Mouse (Mus musculus): Measurements from ENCODE around the gene Utf1. TPM values are rescaled to one million over a fixed set of nuclear protein-coding genes. Genes with fewer than 3 reads are reported as not detected.

Utf1 gene
- polyA plus RNA-seq, 1 experiment from 2014 or later, result not detected

- WGBS, result 92% methylated on average over 7 of the region's 7 CpGs
- TF ChIP-seq CTCF (IDR thresholded peaks at IDR 0.05; ENCODE audit: low read depth), result no peak
- Histone ChIP-seq H3K9ac (ENCODE audit: low read depth, low read length) (no peak overlapping the region), H3K4me2 (ENCODE audit: low read length) (no peak overlapping the region), H3K4me3 (replicated peaks; ENCODE audit: low read depth, low read length) (no peak overlapping the region), H3K27ac (no peak overlapping the region), H3K9me3 (replicated peaks; ENCODE audit: low read length) (no peaks in the 10 kb centered on the region), H3K27me3 (ENCODE audit: insufficient read depth, low read length) (peaks cover 5% of the 10 kb centered on the region; the same call in 1 of the 2 replicates), H3K4me1 (replicated peaks; ENCODE audit: insufficient read depth, low read length) (no peaks in the 10 kb centered on the region), H3K36me3 (ENCODE audit: insufficient read depth, low read length) (no peaks in the 10 kb centered on the region)
- no peak for ATAC-seq (replicated peaks; ENCODE audit: low FRiP score, low read depth)
- no peak for DNase-seq (ENCODE audit: low spot score)
Observed at GRCm38 (mm10) chr7:139900456-139900855, 43.1 kb upstream of the Utf1 start.

DNA sequence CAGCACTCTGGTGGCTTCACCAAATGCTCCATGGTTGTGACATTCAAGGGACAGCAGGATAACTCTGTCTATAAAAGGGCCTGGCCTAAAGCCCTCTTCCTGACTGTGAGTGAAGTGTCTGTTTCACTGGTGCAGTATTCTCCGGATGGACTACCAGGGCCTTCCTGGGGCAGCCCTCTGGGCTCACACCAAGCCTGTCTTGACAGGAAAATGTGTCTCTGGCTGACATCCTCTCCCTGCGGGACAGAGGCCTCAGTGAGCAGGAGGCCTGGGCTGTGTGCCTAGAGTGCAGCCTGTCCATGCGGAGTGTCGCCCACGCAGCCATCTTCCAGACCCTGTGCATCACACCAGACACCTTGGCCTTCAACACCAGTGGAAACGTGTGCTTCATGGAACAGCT, 42.7 kb upstream of the Utf1 start:
- Histone ChIP-seq H3K9ac (ENCODE audit: low read depth, low read length) (no peak overlapping the region), H3K36me3 (ENCODE audit: insufficient read depth, low read length) (no peaks in the 10 kb centered on the region), H3K4me1 (replicated peaks; ENCODE audit: insufficient read depth, low read length) (no peaks in the 10 kb centered on the region), H3K4me3 (replicated peaks; ENCODE audit: low read depth, low read length) (no peak overlapping the region), H3K4me2 (ENCODE audit: low read length) (no peak overlapping the region), H3K9me3 (replicated peaks; ENCODE audit: low read length) (no peaks in the 10 kb centered on the region), H3K27ac (no peak overlapping the region), H3K27me3 (ENCODE audit: insufficient read depth, low read length) (peaks cover 3% of the 10 kb centered on the region; the same call in 1 of the 2 replicates)
- TF ChIP-seq CTCF (IDR thresholded peaks at IDR 0.05; ENCODE audit: low read depth), result no peak
- ATAC-seq (replicated peaks; ENCODE audit: low FRiP score, low read depth), result no peak
- 79% methylated on average over 6 of the region's 6 CpGs for WGBS
- no peak for DNase-seq (ENCODE audit: low spot score)

GRCm38 (mm10) chr7:139901981-139902380, 41.6 kb upstream of the Utf1 start:
- DNase-seq (ENCODE audit: low spot score), result no peak
- Histone ChIP-seq H3K27me3 (ENCODE audit: insufficient read depth, low read length) (no peaks in the 10 kb centered on the region), H3K9ac (ENCODE audit: low read depth, low read length) (no peak overlapping the region), H3K27ac (no peak overlapping the region), H3K36me3 (ENCODE audit: insufficient read depth, low read length) (no peaks in the 10 kb centered on the region), H3K4me1 (replicated peaks; ENCODE audit: insufficient read depth, low read length) (no peaks in the 10 kb centered on the region), H3K4me3 (replicated peaks; ENCODE audit: low read depth, low read length) (no peak overlapping the region), H3K9me3 (replicated peaks; ENCODE audit: low read length) (no peaks in the 10 kb centered on the region), H3K4me2 (ENCODE audit: low read length) (no peak overlapping the region)
- ATAC-seq (replicated peaks; ENCODE audit: low FRiP score, low read depth), result no peak
- TF ChIP-seq CTCF (IDR thresholded peaks at IDR 0.05; ENCODE audit: low read depth), result no peak
- WGBS, result 45% methylated on average over 1 of the region's 1 CpGs

- DNase-seq (ENCODE audit: low spot score) (no peak), ATAC-seq (replicated peaks; ENCODE audit: low FRiP score, low read depth) (no peak)
- Histone ChIP-seq H3K9me3 (replicated peaks; ENCODE audit: low read length) (no peaks in the 10 kb centered on the region), H3K36me3 (ENCODE audit: insufficient read depth, low read length) (no peaks in the 10 kb centered on the region), H3K27me3 (ENCODE audit: insufficient read depth, low read length) (no peaks in the 10 kb centered on the region), H3K9ac (ENCODE audit: low read depth, low read length) (no peak overlapping the region), H3K27ac (no peak overlapping the region), H3K4me2 (ENCODE audit: low read length) (no peak overlapping the region), H3K4me3 (replicated peaks; ENCODE audit: low read depth, low read length) (no peak overlapping the region), H3K4me1 (replicated peaks; ENCODE audit: insufficient read depth, low read length) (0 out of 2 replicates have a peak, but pooled peaks cover under 1% of the 10 kb centered on the region)
- 23% methylated on average over 6 of the region's 6 CpGs for WGBS
- TF ChIP-seq CTCF (IDR thresholded peaks at IDR 0.05; ENCODE audit: low read depth), result no peak
Observed at GRCm38 (mm10) chr7:139905261-139905660, 38.3 kb upstream of the Utf1 start.

DNA sequence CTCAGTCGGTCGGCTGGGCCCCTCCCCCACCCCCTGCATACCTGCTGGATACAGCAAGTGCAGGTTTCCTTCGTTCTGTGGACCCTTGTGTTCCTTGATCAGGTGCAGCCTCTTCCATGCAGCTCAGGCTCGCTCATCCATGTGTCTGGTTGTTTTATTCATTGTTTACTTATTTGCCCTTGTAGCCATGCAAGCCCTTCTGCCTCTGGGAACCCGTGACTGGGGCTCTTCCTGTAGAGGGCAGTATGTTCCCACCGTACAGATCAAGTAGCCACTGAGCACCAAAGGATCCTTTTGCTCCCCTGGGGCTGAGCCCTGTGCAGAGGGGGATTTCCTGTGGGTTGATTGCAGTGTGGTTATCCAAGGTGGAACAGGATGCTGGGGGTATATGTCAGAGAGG, 37.9 kb upstream of the Utf1 start:
- H3K27me3 ChIP-seq (ENCODE audit: insufficient read depth, low read length), result no peaks in the 10 kb centered on the region
- H3K9ac ChIP-seq (ENCODE audit: low read depth, low read length), result no peak overlapping the region
- DNase-seq (ENCODE audit: low spot score), result peak; percentile 71
- H3K4me3 ChIP-seq (replicated peaks; ENCODE audit: low read depth, low read length), result no peak overlapping the region
- H3K27ac ChIP-seq, result no peak overlapping the region
- H3K4me2 ChIP-seq (ENCODE audit: low read length), result no peak overlapping the region
- H3K36me3 ChIP-seq (ENCODE audit: insufficient read depth, low read length), result no peaks in the 10 kb centered on the region
- ATAC-seq (replicated peaks; ENCODE audit: low FRiP score, low read depth), result peak; percentile 55
- no peaks in the 10 kb centered on the region for H3K9me3 ChIP-seq (replicated peaks; ENCODE audit: low read length)
- 0 out of 2 replicates have a peak, but pooled peaks cover 5% of the 10 kb centered on the region for H3K4me1 ChIP-seq (replicated peaks; ENCODE audit: insufficient read depth, low read length)
- TF ChIP-seq CTCF (IDR thresholded peaks at IDR 0.05; ENCODE audit: low read depth), result peak; percentile 76
- WGBS, result 8% methylated on average over 6 of the region's 6 CpGs

- Histone ChIP-seq H3K4me1 (replicated peaks; ENCODE audit: insufficient read depth, low read length) (0 out of 2 replicates have a peak, but pooled peaks cover 6% of the 10 kb centered on the region), H3K9me3 (replicated peaks; ENCODE audit: low read length) (no peaks in the 10 kb centered on the region), H3K27me3 (ENCODE audit: insufficient read depth, low read length) (no peaks in the 10 kb centered on the region), H3K4me2 (ENCODE audit: low read length) (no peak overlapping the region), H3K36me3 (ENCODE audit: insufficient read depth, low read length) (no peaks in the 10 kb centered on the region), H3K27ac (no peak overlapping the region), H3K4me3 (replicated peaks; ENCODE audit: low read depth, low read length) (no peak overlapping the region), H3K9ac (ENCODE audit: low read depth, low read length) (no peak overlapping the region)
- DNase-seq (ENCODE audit: low spot score), result no peak
- no peak for TF ChIP-seq CTCF (IDR thresholded peaks at IDR 0.05; ENCODE audit: low read depth)
- ATAC-seq (replicated peaks; ENCODE audit: low FRiP score, low read depth), result no peak
- 81% methylated on average over 5 of the region's 5 CpGs for WGBS
Observed at GRCm38 (mm10) chr7:139908176-139908575, 35.4 kb upstream of the Utf1 start.

GRCm38 (mm10) chr7:139909469-139909868, 34.1 kb upstream of the Utf1 start:
- no peak for ATAC-seq (replicated peaks; ENCODE audit: low FRiP score, low read depth)
- Histone ChIP-seq H3K4me3 (replicated peaks; ENCODE audit: low read depth, low read length) (no peak overlapping the region), H3K4me2 (ENCODE audit: low read length) (no peak overlapping the region)

More at GRCm38 (mm10) chr7:139909469-139909868, 34.1 kb upstream of the Utf1 start:
- H3K27me3 ChIP-seq (ENCODE audit: insufficient read depth, low read length), result peaks cover 5% of the 10 kb centered on the region; the same call in 1 of the 2 replicates
- WGBS, result 54% methylated on average over 6 of the region's 6 CpGs
- 0 out of 2 replicates have a peak, but pooled peaks cover 6% of the 10 kb centered on the region for H3K4me1 ChIP-seq (replicated peaks; ENCODE audit: insufficient read depth, low read length)
- DNase-seq (ENCODE audit: low spot score), result no peak
- no peaks in the 10 kb centered on the region for H3K36me3 ChIP-seq (ENCODE audit: insufficient read depth, low read length)
- no peaks in the 10 kb centered on the region for H3K9me3 ChIP-seq (replicated peaks; ENCODE audit: low read length)
- no peak overlapping the region for H3K27ac ChIP-seq
- no peak overlapping the region for H3K9ac ChIP-seq (ENCODE audit: low read depth, low read length)
- TF ChIP-seq CTCF (IDR thresholded peaks at IDR 0.05; ENCODE audit: low read depth), result no peak
